Mouse (Mus musculus) ZHBTc4 (cell line): ENCODE data around the gene Krt222.

Source experiments
- DNase-seq: peaks from one replicate; pipeline ENCODE4 v3.0.0-alpha.2; 2011; ENCODE audit warnings: low read depth, low spot score

Gene Krt222

DNA sequence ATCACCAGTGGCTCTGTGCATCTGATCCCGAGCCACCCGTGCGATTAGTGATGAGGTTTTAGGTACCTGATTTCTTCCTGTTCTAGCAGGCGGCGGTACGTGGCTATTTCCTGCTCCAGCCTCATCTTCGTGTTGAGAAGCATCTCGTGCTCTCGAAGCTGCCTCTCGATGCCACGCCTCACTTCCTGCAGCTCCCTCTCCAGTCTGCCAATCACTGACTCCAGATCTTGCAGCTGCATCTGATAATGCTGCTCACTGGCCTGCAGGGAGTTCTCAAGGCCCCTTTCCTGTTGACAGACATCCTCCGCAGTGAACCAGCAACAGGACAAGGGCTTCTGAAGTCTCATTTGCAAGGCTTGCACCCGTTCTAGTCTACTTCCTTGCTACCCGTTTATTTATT is 5.4 kb downstream of the Krt222 start:
- DNase-seq = peak; percentile 39

DNA sequence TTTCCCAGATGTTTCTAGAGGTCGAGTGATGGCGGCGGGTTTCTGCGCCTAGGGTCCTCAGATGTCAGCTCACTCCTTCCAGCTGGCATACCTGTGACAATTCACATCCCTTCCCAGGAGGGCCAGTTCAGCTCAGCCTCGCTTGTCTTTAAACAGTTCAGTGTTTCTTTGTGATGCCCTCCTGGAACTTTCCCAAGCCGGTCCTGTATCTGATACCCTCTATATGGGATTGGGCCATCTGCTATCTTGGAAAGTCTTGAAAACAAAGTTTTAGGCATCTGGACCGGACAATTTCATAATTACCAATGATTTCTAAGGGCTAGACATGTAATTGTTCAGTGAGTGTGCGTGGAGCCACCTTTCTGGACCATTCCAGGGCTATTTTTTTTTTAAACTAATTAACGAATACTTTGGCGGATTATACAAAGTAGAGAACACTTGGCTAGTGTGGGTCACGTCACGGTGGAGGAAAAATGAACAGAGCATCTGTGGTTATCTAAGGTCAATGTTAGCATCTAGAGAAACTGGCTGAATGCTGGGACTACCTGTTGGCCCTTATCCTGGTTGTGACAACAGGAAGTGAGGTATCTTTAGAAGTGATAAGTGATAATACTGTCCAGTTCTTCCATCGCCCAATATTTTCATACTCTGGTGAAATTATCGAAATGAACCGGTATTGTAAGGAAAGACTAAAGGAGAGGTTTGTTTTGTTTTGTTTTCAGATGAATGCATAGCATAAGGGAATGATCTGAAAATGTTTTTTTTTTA is 12.7 kb downstream of the Krt222 start:
- DNase-seq = no peak

DNA sequence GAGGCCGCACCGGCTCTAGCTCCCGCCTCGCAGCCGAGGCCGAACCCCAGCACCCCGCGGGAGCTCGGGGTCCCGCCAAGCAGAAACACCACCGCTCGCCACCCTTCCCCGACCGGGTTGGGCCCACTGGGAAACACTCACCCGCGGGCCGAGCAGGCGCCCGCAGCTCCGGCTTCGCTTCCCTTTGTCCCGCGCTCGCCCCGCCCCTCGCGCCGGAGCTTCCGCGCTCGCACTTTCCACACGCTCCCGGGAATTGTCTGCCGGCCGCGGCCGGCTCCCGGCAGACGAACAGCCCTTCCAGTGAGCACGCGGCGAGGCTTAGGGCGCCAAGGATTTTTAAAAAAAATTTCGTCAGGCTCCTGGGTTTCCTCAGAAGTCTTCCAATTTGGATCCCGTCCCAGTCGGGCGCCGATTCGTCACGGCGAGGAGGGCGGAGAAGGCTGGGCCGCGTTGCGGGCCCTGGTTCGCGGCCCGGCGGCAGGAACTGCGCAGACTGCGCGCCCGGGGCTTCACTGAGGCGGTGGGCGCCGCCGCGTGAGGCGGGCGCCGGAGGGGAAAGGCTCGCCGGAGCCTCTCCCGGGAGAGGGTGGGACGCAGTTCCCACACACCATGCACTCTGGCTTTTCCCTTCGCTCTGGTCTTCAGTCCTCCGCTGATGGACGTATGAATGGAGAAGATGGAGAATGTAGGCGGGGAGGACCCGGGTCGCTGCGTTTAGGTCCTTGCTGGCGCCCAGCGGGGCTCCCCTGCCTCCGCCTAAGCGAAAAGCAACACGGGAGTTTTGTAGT is 13.4 kb downstream of the Krt222 start, which contains the start of gene Smarce1:
Gene Smarce1, minus strand, starts transcription at position 757 of the 788 bp plus-strand sequence.
- peak; percentile 89 for DNase-seq

DNA sequence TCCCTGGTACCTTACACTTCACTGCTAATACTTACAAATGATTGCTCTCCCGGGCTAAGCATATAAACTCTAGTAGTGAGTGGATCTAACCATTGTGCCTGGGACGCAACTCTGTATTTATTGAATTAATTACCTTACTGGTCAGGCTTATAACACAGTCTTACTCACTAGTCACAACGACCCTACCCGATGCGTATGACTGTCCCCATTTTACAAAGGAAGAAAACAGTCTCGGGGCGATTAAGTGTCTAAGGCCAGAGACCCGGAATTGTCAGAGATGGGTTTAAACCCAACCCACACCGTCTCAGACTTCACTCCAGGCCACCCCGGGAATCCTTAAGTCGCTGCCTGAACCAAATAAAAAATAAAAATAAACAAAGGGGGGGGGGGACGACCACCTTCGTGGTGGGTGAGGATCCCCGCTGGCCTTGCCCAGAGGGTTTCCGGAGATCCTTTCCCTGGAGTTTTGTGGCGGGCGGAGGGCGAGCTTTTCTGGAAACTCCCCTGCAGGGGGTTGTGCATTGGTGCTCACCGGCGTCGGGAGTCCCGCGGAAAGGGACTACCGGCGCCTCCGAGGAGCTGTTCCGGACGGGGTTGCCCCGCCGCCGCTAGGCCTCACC is 14.1 kb downstream of the Krt222 start:
- DNase-seq = no peak

DNA sequence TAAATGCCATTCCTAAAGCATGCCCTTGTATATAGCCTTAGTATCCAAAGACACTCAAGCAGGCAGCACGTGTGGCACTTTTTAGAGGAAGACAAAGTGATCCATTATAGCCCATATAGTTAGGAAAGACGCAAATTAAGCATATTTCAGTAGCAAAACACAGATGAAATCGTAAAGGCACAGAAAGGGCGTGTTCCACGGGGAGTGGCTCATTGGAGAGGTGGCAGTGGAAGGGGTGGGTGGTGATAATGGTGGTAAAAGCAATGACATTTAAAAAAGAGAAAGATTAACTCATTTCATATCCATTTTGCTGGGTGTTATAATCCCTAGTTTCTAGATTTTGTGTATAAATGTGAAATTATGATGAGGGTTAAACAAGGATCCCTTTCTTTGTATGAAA is 17.6 kb downstream of the Krt222 start:
- no peak for DNase-seq

DNA sequence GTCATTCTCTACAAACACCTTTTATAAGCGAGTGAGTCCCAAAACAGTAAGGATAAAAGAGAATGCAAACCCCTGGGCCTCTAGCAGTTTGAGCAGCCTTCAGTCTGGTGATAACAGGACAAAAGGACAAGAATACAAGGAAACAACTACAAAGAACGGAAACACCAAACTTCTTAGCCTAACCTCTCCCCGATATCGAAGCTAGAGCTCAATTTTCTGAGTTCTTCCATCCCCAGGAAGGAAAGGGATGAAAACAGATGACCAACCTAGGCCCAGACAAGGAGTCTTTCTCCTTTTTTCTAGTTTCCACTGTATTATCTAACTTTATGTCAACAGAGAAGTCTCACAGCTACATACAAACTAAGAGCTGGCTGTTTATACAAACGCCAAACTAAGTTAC is 20.6 kb downstream of the Krt222 start:
- no peak for DNase-seq

DNA sequence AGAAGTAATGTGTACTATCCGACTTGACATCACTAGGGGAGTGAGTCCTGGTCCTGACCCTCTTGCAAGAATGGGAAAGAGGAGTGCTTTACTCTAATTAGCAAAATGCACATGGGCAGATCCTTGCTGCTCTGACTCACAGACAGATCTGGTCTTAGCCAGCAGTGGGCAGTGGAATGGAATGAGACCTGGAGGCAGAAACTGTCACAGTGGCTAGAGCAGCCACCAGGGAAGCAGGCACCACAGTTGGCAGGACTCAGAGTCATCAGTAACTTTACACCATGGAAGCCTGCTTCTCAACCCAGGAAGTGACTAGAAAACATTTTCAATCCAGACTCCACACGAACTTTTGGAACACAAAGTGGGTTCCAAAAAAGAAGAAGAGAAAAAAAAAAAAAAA is 22.1 kb downstream of the Krt222 start:
- peak; percentile 24 for DNase-seq

DNA sequence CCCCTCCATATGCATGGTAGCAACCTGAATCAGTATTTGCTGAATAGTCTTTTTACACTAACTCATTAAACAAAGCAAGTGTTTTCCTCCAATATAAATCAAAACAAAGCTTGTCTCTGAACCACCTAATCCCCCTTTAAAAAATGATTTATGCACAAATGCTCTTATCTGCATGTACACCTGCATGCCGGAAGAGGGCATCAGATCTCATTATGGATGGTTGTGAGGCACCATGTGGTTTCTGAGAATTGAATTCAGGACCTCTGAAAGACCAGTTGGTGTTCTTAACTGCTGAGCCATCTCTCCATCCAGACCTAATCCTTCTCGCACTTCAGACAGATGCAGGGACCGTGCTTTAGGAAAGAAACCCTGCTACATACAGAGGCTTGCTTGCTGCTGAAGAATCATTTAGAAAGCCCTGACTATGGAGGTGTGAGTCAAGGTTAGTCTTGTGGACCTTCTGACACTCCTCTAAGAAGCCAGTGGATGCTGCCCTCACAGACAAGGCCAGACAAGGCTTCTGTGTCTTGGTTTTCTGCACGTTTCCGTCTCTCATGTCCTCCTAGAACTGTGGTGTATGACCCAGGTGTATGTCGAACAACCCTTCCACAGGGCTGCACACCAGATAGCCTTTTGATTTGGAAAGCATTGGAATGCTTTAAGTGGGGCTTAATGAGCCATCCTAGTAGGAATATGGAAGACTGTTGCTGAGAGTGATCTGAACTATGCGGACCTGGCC is 26.5 kb downstream of the Krt222 start:
- DNase-seq = peak; percentile 33

DNA sequence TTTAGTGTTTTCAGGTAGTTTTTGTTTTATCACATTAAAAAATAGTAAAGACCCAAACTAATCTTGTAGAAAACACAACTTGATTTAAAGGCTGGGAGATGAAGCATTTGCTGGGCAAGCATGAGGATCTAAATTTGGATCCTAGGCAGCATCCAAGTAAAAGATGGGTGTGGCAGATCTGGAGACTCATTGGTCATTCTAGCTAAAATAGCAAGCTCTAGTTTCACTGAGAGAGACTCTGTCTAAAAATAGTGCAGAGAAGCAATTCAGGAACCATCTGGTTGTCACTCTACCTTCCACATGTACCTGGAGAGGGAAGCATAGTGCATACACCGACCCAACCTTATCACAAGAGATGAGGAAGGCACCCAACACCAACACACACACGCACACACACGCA is 27.7 kb downstream of the Krt222 start:
- no peak for DNase-seq

DNA sequence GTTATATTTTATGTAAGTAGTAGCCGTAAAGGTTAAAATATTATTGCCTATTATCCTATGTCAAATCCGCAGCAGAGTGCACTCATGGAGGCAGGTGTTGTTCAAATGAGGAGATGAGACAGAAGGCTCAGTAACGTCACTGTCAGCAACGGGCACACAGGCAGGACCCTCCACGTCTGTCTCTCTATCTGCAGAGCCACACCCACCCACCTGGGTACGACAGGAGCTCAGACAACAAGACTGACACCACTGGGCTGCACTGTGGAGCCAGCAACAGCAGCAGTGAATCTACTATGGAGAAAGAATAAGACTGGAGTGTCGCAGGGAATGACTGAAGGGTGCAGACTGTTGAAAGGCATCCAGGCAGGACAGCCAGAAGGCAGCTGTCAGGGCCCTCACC is 31.2 kb downstream of the Krt222 start:
- DNase-seq = no peak

DNA sequence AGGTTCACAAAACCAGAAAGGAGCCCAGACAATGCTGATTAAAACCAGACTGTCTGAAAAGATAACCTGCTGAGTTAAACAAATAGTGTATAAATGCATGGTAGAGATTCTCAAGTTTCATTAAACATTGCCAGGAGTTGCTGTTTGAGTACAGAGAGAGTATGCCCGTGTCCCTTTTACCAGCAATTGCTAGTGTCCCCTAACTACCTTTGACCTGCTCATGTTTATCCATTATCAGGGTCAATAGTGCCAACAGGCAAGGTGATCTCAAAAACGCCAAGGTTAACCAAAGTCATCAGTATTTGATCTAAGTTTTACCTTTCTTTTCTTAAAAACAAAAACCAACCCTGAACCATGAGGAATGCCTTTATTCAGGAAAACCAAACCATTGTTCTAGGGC is 31.9 kb downstream of the Krt222 start:
- no peak for DNase-seq

DNA sequence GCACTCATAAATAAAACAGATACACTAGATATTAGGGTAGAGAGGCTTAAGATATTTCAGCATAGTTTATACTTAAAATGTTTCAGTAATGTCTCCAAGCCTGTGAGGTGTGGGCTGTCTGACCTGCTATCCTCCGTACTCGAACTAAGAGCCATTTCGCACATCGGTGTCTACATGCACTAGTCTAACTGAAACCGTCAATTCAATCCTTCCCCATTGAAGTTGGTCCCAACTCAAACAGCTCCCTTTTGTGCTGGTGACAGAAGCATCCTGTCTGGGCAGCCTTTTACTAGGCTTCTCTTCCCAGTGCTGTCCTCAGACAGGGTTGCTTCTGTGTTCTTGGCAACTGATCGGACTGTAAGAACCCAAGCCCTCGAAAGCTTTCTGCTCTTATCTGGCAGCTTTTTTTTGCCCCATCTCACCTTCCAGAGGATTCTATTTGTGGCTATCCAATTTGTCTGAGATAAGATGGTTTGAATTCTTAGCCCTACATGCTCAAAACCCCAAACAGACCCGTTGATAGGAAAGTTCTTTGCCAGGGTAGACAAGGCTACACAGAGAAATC is 35.7 kb downstream of the Krt222 start:
- no peak for DNase-seq

DNA sequence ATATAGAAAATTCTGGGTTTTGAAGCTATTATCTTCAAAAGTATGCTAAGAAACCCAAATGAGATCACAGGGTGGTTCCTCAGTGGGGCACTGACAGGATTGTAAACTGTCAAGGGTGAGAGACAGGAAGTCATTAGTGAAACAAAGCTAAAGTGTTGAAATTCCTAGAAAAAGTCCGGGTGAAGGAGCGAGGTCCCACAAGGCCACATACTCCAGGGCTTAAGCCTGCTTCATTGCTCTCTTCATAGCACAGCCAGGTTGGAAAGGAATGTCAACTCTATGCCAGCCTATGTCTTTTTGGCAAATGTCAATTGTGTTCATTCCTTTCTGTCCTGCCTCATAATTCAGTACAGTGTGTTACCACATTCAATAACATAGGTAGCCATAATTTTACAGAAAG is 36.4 kb downstream of the Krt222 start:
- DNase-seq = no peak

DNA sequence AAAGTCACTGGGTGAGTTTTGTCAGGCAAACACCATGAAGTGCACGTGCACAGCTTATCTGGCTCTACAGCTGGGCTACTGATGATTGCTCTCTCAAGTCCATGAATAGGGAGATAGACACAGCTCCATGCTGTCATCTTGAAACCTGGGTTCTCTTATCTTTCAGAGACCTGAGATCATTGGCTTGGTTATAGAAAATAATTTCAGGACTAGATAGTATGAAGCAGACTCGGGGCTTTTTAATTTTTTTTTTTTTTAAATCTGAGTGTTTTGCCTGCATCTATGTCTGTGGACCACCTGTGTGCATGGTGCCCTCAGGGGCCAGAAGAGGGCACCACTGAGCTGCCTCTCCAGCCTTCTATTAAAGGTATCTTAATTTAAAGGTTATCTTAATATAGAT is 36.9 kb downstream of the Krt222 start:
- DNase-seq = peak; percentile 59

DNA sequence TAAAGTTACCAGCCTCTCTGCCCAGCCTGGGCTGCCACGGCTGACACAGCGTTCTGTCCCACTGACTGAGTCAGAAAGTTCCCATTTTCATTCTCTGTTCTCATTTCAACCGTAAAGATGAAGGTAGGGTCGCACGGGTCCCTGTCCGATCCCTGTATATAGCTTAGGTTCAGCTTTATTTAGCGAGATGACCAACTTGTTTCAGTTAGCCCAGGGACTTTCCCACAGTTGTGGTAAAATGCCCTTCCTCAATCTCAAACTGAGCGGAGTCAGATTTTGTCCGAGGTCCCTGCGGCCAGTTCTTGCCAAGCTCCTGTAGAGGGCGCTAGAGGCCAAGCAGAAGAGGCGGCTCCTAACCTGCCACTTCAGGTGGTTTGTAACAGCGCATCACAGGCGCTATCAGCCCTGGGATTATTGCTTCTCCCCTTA is 54.7 kb downstream of the Krt222 start:
- peak; percentile 89 for DNase-seq

DNA sequence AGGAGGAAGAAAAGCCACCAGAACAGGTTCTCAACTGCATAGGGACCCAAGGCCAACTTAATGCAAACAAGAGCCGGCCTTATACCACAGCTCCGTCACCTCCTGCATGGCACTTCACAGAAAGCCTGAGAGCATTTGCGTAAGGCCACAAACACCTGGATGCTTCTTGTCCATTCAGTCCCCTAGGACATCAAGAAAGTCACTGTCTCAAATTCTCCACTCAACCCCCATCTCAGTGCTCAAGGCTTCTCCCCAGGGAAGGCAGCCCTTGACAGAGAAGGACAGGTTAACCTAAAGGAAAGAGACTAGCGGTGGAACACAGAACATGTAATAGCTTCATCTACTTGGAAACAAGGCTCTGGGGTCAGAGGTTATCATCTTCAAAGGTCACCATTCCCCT is 56.5 kb downstream of the Krt222 start:
- DNase-seq = no peak

DNA sequence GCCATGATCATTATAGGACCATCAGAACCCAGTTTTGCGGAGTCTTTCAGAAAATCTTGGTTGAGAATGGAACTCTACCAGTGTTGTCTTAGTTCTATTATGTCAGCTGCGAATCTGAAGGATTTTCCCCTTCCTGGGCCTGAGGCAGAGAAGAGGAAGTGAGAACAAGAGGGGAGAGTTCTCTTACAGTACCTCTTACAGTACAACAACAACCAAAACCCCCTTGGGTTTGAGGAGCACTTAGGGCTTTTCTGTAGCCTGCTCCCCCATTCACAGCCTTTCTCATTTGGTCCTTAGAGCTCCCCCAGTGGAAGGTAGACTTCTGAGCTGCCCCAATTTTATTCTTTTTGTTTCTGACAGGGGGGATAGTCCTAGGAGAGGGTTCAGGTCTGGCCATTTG is 57.0 kb downstream of the Krt222 start:
- no peak for DNase-seq
